Mouse (Mus musculus) heart, embryonic 14.5 days (tissue): ENCODE data around the gene Ankrd39. TPM values are rescaled to one million over a fixed set of nuclear protein-coding genes. Genes with fewer than 3 reads are reported as not detected.

Experiments
- ATAC-seq: fragments of 200-750 bp; cut with Nextera tagmentation; 2 replicates; pipeline ENCODE4 v1.8.0; 2017; ENCODE audit warnings: low read depth, moderate TSS enrichment; ENCODE audit not compliant: insufficient number of reproducible peaks, insufficient read depth, low FRiP score
- H3K27ac ChIP-seq, 2 experiments: fragments of 200-500 bp in 1 of 2; fragments of 300-500 bp in 1 of 2; sonication (generic) in 1 of 2; replicated peaks in 1 of 2; 2 replicates each; pipeline ENCODE4 v1.5.1; 2012 to 2014; ENCODE audit warnings: low read depth in 2 of 2, low read length in 2 of 2, control low read depth in 1 of 2, mild to moderate bottlenecking in 1 of 2, mixed read lengths in 1 of 2; ENCODE audit not compliant: control insufficient read depth in 1 of 2, insufficient read depth in 1 of 2
- H3K27me3 ChIP-seq: fragments of 300-500 bp; sonication (generic); 2 replicates; pipeline ENCODE4 v1.6.1; 2014; ENCODE audit warnings: mild to moderate bottlenecking, low read length, control low read depth; ENCODE audit not compliant: control insufficient read depth, insufficient read depth
- H3K36me3 ChIP-seq: fragments of 300-500 bp; sonication (generic); 2 replicates; pipeline ENCODE4 v1.6.1; 2014; ENCODE audit warnings: mild to moderate bottlenecking, control low read depth, low read length, mixed read lengths; ENCODE audit not compliant: control insufficient read depth, insufficient read depth
- H3K4me1 ChIP-seq, 2 experiments: fragments of 200-500 bp in 1 of 2; fragments of 300-500 bp in 1 of 2; sonication (generic) in 1 of 2; 2 replicates each; pipeline ENCODE4 v1.6.1; 2012 to 2014; ENCODE audit warnings: low read length in 2 of 2, control low read depth in 1 of 2, mixed read lengths in 1 of 2; ENCODE audit not compliant: control insufficient read depth in 2 of 2, insufficient read depth in 2 of 2
- H3K4me2 ChIP-seq: fragments of 300-500 bp; sonication (generic); 2 replicates; pipeline ENCODE4 v1.6.1; 2014; ENCODE audit warnings: mild to moderate bottlenecking, low read length
- H3K4me3 ChIP-seq, 2 experiments: fragments of 200-500 bp in 1 of 2; fragments of 300-500 bp in 1 of 2; sonication (generic) in 1 of 2; 2 replicates each; pipeline ENCODE4 v1.5.1; 2012 to 2014; ENCODE audit warnings: low read length in 2 of 2, mild to moderate bottlenecking in 2 of 2, control low read depth in 1 of 2, low read depth in 1 of 2, moderate library complexity in 1 of 2; ENCODE audit not compliant: control insufficient read depth in 1 of 2, insufficient read depth in 1 of 2
- H3K9ac ChIP-seq: fragments of 300-500 bp; sonication (generic); 2 replicates; pipeline ENCODE4 v1.6.1; 2014; ENCODE audit warnings: mild to moderate bottlenecking, low read length
- H3K9me3 ChIP-seq: fragments of 300-500 bp; sonication (generic); 2 replicates; pipeline ENCODE4 v1.6.1; 2016; ENCODE audit warnings: low read length, control low read depth; ENCODE audit not compliant: control insufficient read depth
- WGBS: fragments of 180-500 bp; shearing (Covaris S2); extraction: QIAGEN DNeasy Blood & Tissue Kit; methylation state at CpG from one replicate; pipeline ENCODE4 v1.1.7; 2014; 5-methylcytosine and 5-hydroxymethylcytosine counted together
- polyA plus RNA-seq: library from polyadenylated mRNA; unstranded; fragments of >200 nt; fragmentation: Nextera tagmentation; extraction: Ambion mirVana; gene quantifications from 2 replicates; pipeline ENCODE4 v1.2.1, GENCODE M21; 2014

Gene Ankrd39
- polyA plus RNA-seq, 1 experiment from 2014 or later = 27.2 TPM

DNA sequence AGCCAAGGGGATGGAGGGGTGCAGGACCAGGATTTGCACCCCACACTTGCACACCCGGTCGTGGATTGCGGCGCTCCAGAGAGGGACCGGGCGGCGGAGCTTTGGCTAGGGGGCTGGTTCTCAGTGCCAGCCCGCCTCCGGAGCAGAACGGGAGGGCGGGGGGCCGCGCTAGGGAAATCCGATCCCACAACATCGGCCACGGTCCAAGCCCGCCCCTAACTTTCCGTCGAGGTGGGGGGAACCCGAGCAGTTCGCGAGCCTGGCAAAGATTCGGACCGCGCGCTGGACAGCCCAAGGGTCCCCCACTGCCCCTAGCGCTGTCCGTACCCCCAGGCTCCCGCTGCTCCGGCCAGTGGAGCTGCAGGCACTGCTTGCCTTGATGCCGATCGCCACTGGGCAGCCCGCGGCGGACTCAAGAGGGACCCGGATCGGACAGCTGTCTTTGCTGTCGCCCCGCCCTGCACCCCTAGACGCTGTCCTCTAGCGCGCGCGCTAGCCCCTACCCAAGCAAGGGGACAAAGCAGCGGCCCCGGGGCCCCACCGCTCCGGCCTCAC, 10.3 kb upstream of the Ankrd39 start:
- peaks cover 30% of the 10 kb centered on the region for H3K36me3 ChIP-seq
- H3K27me3 ChIP-seq = no peaks in the 10 kb centered on the region
- ATAC-seq = peak; percentile 77
- peak overlapping the region; percentile 96 for H3K9ac ChIP-seq
- H3K4me2 ChIP-seq = peak overlapping the region; percentile 79
- WGBS = under 1% methylated on average over 46 of the region's 48 CpGs
- peak overlapping the region; percentile 95 for H3K27ac ChIP-seq
- no peaks in the 10 kb centered on the region for H3K9me3 ChIP-seq
- H3K4me1 ChIP-seq = peaks cover 42 to 45% of the 10 kb centered on the region in 2 experiments
- H3K4me3 ChIP-seq = peak overlapping the region; percentile 78 to 83

DNA sequence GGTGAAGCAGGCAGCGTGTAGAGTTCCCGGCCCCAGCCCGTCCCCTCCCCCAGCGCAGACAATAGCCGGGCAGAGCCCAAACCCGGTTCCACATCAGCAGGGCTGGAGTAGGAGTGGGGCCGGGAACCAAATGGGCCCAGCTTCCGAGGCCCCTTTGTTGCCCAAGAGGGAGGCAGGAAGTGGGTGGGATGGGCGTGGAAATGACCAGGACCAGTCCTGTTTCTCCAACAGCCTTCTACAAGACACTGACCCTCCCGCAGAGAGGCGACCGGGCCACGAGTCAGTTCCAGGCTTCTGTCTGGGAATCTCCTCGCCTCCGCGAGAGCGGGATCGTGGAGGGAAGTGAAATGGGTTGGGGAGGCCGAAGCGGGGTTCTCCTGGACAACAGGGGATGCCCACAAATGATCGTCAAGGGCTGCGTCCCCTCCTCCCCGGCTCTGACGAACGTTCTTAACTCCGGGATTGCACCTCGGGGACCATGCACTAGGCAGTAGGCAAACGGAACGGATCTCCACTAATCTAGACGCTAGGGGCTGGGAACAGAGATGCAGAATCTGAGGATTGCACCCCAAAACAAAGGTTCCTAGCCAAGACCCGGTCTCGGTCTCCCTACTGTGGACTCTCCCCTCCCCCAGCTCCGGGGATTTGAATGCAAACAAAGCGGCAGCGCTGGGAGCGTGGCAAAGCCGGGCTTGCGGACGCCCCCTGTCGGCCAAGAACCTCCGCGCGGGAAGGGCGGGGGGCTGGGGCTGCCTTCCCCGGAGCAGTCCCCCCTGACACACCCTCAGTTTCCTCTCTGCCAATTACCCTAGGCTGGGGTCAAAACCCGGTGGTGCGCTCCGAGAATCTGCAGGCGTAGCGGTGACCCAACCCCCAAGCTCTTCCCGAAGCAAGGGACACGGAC, 9.6 kb upstream of the Ankrd39 start:
- no peaks in the 10 kb centered on the region for H3K27me3 ChIP-seq
- H3K27ac ChIP-seq = peak overlapping the region; percentile 95
- peak overlapping the region; percentile 96 for H3K9ac ChIP-seq
- 0% methylated on average over 50 of the region's 52 CpGs for WGBS
- peak; percentile 64 for ATAC-seq
- peak overlapping the region; percentile 78 to 83 for H3K4me3 ChIP-seq
- peaks cover 37% of the 10 kb centered on the region for H3K36me3 ChIP-seq
- H3K4me2 ChIP-seq = peak overlapping the region; percentile 79
- no peaks in the 10 kb centered on the region for H3K9me3 ChIP-seq
- peaks cover 34 to 39% of the 10 kb centered on the region in 2 experiments for H3K4me1 ChIP-seq

DNA sequence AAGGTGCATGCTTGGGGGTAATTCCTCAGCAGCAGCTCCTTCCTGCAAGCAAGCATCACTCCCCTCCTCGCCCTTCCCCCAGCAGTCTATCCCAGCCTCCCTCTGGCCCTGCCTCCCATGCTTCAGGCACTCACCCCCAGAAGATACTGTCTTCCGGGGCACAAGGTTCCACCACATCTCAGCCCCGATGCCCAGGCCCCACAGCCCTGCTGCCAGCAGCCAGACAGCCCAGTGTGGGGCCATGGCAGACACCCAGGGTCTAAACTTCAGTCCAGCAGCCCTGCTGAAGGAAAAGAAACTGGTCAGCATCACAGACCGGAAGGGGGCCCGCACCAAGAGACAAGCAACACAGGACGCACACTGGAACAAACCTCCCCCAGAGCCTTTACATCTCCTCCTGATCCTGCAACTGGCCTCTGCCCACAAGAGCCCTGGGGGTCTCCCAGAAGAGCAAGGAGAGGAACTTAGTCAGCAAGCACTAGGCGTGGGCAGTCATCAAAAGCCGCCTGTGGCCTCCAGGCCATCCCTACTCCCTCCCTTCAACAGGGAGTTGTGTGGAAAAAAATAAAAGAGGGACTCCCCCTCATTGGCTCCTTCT, 8.7 kb upstream of the Ankrd39 start:
- ATAC-seq = no peak
- peak overlapping the region; percentile 79 for H3K4me2 ChIP-seq
- H3K27me3 ChIP-seq = no peaks in the 10 kb centered on the region
- peak overlapping the region; percentile 78 to 83 for H3K4me3 ChIP-seq
- H3K9ac ChIP-seq = peak overlapping the region; percentile 96
- 10% methylated on average over 8 of the region's 8 CpGs for WGBS
- no peaks in the 10 kb centered on the region for H3K9me3 ChIP-seq
- peaks cover 46% of the 10 kb centered on the region for H3K36me3 ChIP-seq
- peaks cover 31 to 34% of the 10 kb centered on the region in 2 experiments for H3K4me1 ChIP-seq
- peak overlapping the region; percentile 95 for H3K27ac ChIP-seq

DNA sequence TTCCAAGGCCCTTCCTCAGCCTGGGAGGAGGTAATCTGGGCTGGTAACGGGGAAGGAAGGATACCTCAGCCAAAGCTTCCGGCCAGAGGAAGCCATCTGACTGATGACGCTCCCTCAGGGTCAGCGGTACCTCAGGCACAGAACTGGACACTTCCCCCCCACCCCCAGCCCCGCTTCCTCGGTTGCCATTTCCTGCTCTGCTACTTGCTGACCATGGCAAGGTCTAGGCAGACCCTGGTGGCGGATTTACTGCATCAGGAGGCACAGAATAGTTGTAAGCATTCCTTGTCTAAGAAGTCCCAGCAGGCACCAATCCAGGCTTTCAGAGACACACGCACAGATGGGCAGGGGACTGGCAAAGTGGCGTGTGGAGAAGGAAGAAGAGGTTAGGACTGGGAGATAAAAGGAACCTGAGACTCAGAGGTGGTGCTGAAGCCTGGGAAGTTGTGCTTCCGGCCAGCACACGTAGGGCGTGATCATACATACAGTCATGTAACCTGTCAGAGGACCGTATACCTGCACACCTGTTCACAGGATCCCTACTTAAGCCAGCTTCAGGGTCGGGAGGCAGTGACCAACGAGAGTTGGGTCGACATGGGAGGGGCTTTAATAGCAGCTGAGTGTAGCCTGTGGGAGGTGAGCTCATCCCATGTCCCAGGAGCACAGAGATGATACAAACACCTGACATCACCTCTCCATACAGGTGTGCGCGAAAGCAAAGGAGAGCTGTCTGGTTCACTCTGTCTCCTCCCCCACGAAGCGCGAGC, 7.6 kb upstream of the Ankrd39 start:
- Histone ChIP-seq H3K27ac (peak overlapping the region; percentile 39 to 95; a peak in 2 of 4 replicates), H3K4me1 (peaks cover 28 to 31% of the 10 kb centered on the region in 2 experiments), H3K4me2 (peak overlapping the region; percentile 79), H3K9me3 (no peaks in the 10 kb centered on the region), H3K9ac (peak overlapping the region; percentile 96), H3K4me3 (peak overlapping the region; percentile 4 to 83; a peak in 3 of 4 replicates), H3K36me3 (peaks cover 57% of the 10 kb centered on the region), H3K27me3 (no peaks in the 10 kb centered on the region)
- WGBS = 74% methylated on average over 21 of the region's 21 CpGs
- ATAC-seq = no peak

DNA sequence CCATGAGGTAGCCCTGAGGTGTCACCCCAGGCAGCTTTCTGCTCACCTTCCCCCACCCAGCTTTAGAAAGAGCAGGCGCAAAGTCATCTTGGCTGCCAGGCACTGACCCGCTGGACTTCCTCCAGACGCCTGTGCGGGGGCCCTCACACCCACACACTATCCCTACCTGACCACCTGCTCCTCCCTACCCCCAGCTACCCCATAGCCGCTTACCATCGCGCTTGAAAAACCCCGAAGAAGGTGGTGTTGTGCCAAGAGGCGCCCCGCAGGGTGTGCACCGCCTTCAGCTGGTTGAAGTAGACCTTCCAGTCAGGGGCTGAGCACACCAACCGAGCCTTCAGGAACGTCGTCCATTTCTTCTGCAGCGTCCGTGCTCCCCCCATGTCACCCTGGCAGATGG, 5.3 kb upstream of the Ankrd39 start:
- Histone ChIP-seq H3K27ac (no peak overlapping the region), H3K27me3 (no peaks in the 10 kb centered on the region), H3K36me3 (peaks cover 72% of the 10 kb centered on the region), H3K4me3 (no peak overlapping the region), H3K9ac (no peak overlapping the region), H3K4me2 (no peak overlapping the region), H3K4me1 (peaks cover 18 to 40% of the 10 kb centered on the region in 2 experiments), H3K9me3 (no peaks in the 10 kb centered on the region)
- no peak for ATAC-seq
- 90% methylated on average over 16 of the region's 16 CpGs for WGBS

DNA sequence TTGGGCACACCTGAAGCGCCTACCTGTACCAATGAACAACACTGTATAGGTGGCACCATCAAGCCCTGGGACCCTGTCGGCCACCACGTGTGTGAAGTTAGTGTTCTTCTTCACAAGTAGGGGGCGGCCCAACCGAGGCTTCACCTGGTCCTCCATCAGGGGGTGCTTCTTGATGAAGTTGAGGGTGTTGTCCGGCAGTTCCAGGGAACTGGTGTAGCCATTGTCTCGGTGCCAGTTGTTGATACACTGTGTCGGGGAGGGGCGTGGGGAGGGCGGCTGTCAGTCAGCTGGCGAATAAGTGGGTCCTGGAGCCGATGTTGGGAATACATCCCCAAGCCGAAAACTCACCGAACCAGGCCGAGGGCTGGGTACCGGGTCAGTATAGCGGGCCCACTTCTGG, 4.7 kb upstream of the Ankrd39 start:
- Histone ChIP-seq H3K9me3 (no peaks in the 10 kb centered on the region), H3K9ac (no peak overlapping the region), H3K27ac (no peak overlapping the region), H3K4me3 (no peak overlapping the region), H3K36me3 (peaks cover 72% of the 10 kb centered on the region), H3K4me1 (peaks cover 21 to 42% of the 10 kb centered on the region in 2 experiments), H3K4me2 (no peak overlapping the region), H3K27me3 (no peaks in the 10 kb centered on the region)
- ATAC-seq = no peak
- WGBS = 84% methylated on average over 17 of the region's 17 CpGs
